Mouse (Mus musculus) kidney, adult 18-20 months (tissue): ENCODE measurements around the gene Bad.
A peak's percentile ranks its signal among the peaks of the same experiment; 100 is the strongest.

Experiments used
- DNase-seq: peaks from one replicate; pipeline ENCODE4 v3.0.0; 2021

The Bad gene

DNA sequence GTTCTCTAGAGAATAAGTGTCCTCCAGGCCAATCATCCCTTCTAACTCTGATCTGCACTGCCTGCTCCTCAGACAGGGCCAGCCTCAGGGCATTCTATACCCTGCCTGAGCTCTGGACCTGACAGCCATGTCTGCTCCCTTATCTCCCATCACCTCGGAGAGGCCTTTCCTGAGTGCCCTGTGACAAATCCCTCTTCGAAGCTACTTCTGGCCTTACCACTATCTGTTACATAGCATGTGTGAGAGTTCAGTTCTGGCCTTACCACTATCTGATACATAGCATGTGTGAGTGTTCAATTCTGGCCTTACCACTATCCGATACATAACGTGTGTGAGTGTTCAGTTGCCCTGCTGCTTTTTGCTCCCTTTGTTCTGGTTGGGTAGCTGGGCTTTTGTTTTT lies 26.4 kb upstream of the Bad start:
- no peak for DNase-seq

DNA sequence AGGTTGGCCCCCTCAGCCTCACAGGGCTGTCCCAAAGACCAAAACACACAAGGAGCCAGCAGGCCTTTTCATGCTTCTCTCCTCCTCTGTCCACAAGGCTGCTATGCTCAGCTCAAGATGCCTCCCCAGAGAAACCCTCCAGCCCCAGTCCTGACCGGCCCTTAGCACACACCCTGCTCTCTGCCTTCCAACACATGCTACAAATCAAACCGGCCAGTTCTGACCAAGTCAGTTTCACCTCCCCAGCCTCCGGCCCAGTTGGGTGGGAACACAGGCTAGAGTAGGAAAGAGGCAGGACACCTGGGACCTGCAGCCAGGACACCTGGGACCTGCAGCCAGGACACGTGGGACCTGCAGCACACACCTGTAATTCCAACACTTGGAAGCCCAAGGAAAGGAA lies 25.2 kb upstream of the Bad start:
- DNase-seq: no peak

DNA sequence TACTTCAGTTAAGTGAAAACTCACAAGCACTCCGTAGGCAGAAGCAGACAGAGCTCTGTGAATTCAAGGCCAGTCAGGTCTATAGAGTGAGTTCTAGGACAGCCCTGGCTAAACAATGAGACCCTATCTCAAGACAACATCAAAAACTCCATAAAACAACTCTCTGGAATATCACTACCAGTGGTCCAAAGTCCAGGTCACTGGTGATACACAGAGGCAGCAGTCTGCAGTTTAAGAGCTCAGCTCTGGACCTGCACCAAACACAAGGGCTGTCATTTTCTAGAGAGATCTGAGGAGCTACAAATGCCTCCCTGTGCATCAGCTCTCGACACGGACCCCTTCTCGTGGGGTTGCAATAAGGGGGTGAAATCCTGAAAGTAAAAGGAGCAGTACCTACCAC lies 23.3 kb upstream of the Bad start:
- DNase-seq: no peak

DNA sequence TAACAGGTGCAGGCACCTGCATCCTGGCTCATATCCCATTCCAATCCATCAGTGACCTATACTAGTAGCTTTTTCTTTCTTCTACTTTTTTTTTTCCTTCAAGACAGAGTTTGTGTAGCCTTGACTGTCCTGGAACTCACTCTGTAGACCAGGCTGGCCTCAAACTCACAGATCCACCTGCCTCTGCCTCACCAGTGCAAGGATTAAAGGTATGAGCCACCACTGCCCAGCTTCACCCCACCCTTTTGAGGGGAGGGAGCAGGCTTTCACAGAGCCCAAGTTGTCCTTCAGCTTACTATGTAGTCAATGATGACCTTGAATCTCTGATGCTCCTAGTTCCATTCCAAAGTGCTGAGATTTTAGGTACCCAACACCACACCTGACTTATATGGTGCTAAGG lies 22.2 kb upstream of the Bad start:
- no peak for DNase-seq

DNA sequence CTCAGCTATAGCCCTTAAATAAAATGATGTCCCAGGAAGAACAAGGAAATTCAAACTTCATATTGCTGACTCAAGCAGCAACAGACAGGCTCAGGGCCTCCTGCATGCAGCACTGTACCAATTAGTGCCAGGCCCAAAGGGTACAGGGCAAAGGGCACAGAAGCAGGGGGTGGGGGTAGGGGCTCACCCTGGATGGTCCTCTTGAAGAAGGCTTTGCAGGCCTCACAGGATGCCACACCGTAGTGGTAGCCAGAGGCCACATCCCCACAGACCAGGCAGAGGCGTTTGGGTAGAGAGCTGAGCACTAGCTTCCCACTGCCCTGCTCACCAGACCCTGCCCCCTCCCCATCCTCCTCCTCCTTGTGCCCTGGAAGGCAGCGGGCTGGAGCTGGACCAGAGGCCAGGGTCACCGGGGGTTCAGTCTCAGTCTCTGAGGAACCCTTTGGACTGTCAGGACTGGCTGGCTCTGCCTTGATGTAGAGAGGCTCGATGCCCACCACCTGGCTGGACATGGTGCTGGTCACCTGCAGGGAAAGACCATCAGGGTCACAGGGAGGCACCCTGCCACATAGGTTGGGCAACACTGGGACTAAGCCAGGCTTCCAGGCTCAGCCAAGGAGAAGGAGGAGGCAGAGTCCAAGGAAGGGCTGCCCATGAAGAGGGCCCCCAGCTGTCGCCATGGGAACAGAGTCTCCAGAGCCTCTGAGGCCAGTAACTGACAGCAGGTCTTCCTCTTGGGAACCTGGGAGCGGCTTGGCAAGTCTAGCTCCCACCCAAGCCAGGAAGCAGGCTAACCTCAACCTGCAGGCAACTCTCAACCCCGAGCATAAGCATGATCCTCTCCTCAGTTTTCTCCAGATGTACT lies 21.6 kb upstream of the Bad start:
- peak; percentile 75 for DNase-seq

DNA sequence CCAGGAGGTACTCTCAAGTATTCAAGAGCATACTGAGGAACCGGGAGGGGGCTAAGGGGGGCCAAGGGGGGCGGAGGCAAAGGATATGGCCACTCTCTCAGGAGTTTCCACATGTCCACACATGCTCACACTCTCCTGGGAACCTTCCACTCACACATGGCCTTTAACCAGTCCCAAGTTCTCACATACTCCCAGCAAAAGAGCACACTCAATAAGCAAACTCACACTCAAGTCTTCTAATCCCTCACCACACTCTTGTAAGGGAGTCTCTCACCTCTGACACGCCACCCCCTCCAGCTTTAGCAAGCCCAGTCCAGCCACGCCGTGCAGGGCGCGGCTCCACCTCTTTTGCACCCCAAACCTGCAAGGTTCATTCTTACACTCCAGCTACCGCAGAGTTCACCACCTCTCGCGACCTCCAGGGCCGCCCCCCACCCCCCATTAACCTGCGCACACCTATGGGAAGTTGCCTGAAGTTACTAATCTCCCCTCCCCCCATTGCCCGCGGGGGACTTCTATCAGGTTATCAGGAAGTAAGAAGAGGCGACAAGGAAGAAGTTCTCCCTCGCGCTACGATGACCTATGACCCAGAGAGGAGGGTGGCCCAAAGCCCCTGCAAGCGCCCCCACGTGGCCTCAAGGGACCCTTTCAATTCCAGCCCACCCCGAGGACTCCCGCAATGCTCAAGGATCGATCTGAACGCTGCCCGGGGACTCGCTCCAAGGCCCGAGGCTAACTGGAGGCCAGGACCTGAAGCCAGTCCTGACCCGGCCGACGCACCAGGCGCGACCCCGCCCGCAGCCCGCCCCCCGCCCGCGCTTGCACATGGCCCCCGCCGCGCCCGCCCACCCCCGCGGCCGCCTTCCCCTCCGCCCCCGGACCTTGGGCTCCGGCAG lies 20.7 kb upstream of the Bad start:
- no peak for DNase-seq

DNA sequence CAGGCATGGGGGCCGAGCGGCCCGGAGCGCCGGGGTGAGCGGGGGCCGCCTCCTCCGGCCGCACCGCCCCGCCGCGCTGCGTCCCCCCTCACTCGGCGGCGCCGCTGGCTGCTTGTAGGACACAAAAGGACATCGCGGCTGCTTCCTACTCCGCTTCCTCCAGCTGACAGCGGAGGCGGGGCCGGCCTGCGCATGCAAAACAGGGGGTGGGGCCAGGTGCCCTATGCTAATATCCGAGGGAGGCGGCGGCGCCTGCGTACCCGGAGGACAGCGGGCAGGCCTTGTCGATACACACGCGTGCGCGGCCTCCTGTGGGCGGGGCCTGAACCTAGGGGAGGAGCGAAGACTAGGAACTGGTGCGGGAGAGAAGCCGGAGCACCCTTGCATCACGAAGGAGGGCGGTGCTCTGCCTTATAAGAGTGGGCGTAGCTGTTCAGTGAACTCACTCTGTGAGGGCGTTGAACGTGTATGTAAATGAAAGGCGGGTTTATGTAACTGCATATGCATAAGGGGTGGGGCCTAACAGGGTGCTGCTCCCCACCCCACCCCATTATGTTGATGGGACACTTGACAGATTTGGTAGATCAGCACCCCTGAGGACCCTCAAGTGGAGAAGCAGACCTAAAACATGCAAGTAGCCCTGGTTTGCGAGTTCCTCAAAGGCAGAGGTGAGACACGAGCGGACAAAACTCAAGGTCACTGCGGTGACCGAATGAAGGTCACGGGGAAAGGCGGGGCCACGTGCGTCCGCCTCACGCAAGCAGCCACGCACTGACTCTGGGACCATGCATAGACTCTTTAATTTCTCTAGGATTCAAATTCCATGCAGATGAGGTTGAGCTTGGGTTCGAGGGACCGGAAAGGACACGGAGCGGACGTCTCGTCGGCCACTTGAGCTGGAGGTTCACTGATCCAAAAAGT lies 19.8 kb upstream of the Bad start, which contains the start of gene Esrra:
Gene Esrra (minus strand): TSS at position 167 of the 921 bp plus-strand sequence.
- peak; percentile 100 for DNase-seq

DNA sequence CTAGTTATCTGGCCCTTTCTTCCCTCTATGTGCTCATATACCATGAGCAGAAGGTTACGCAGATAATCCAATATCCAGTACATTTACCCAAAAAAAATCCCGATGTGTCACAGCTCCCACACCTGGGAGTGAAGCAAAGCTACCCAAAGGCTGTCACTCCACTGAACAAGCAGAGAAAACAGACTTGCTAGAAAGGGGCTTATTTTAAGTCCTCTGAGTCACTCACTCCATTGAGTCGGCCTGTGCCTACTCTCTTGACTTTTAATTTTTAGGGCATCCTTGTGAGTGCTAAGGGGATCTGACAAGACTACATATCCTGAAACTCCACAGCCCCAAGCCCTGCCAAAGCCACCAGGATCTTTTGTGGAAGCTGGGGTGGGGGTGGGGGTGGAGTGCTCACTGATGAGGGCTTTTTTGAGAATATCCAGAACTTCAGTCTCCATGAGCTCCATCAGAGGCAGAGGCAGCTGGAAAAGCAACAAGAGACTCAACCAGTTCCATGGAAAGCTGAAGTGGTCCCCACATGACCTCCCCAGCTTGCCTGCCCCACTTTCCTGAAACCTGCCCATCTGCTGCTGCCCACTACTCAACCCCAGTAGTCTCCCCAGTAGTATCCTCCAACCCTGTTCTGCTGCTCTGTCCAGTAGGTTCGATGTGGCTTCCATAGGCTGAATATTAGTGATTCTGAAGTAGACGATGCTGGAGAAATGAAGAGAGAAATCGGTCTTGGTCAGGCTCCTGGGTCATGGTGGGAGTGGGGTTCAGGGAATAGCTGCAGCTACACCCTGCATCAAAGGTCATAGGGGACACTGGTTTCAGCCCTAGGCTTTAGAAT lies 18.5 kb upstream of the Bad start:
- no peak for DNase-seq

DNA sequence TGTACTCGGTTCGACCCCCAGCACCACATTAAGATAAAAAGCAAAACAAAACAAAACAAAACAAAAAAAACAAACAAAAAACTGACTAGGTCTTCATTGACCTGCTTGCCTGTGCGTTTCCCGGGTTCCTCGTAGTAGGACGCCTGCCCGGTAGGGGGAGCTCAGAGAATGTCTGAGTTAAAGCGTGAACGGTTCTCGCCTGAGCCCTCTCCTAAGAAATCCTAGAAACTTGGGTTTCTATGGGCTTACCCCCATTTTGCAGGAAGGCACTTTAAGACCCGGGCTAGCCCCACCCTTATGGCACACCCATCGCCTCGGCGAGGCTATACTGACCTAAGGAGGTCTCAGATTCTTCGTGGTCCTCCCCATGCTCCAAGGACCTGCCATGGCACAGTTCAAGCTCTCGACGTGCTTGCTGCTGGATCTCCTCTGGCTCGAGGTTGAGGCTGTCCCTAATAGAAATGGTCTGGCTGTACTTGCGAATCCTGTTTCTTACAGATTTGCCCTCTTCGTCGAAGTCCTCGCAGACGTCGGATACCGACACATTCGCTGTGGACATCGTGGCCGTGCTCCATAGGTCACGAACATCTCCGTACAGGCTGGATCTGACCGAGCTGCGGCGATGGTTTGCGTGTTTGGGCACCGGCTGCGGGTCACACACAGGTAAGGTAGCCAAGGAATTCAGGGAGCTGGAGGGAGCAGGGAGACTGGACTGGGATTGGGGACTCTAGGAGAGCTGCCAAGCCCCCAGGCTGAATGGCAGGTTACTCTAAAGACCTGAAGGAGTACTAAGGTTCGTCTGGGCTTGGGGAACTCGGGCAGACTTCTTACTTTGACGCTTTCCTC lies 17.0 kb upstream of the Bad start:
- DNase-seq: peak; percentile 93

DNA sequence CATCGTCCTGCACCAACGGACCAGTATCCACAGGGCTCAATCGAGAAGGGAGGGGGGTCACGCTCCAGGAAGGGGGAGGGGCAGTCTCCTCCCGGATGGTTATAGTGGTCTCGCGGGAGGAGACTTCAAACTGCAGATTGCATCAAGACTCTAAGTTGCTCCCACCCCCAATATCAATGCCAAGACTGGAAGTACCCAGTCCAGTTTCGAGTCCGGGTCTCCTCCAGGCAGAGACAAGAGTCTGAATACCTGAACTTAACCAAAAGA lies 16.4 kb upstream of the Bad start, which contains the start of gene Catsperz:
Gene Catsperz (minus strand): TSS at position 74 of the 267 bp plus-strand sequence.
- no peak for DNase-seq

DNA sequence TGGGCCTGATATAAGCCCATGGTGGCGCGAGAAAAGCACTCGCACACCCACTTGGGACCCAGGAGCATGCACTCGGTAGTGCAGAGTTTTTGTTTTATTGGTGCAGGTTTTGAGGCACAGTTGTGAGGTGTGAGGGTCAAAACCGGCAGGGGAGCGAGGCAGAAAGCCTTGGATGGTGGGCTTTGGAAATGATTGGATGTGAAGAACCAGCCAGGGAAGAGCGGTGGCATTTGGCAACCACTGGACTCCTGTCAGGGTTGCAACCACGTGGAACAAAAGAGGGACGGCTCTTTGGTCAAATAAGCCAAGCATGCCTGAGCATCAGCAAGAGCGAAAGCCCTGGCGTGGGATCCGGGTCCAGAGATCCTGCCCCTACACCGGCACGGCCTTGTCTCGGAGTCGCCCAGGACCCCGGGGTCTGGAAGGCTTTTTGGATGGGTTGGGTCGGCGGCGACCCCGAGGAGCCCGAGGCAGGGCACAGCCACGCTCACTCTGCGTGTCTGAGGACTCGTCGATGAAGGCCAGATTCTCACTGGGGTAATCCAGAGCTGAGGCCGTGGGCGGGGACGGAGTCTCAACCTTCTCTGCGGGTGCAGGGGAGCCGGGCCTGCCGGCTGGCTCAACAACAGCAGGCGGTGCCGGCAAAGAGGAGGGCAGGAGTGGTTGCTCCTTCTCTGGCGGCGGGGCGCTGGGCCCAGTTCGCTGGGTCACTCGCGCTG lies 15.9 kb upstream of the Bad start:
- DNase-seq: no peak

DNA sequence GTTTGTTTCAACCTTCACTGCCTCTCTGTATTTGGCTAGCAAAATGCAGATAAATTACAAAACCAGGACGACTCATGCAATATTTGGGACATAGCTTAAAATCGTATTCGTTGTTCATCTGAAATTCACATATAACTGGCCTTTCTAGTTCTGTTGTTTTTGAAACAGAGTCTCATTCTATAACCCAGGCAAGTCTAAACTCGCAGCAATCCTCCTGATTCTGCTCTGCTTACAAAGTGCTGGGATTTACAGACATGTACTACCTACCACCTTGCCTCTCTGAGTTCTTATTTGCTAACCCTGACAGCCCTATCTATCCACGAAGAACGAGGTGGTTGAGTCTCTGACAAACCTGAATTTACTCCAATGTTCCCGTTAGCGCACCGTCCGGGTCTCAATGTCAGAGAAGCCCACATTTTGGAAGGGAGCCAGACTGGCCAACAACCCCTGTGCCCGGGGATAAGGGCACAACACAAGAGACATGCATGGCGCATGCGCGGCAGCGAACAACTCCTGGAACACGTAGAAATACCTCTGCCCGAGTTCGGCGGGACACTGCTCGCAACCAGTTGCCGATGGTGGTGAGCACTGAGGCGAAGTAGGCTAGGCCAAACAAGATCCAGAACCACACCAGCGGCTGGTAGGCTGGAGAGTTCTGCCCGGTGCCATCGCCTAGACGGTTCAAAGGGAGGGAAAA lies 15.0 kb upstream of the Bad start:
- DNase-seq: peak; percentile 63

DNA sequence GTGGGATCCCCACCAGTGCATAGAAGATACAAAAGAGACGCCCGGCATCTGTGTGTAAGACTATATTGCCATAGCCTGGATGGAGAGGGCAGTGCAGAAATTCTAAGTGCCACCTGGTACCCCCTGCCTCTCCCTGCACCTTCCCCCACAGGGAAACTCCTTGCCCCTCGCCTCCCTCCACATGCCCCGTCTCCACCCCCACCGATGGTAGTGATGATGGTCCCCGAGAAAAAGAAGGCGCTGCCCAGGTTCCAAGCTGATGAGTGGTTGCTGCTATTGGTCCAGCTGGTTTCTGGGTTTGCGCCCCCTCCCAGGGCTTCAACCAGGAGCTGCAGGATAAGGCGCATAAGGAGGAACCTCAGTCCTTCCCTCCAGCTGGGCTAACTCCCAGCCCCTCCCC lies 13.6 kb upstream of the Bad start:
- no peak for DNase-seq

DNA sequence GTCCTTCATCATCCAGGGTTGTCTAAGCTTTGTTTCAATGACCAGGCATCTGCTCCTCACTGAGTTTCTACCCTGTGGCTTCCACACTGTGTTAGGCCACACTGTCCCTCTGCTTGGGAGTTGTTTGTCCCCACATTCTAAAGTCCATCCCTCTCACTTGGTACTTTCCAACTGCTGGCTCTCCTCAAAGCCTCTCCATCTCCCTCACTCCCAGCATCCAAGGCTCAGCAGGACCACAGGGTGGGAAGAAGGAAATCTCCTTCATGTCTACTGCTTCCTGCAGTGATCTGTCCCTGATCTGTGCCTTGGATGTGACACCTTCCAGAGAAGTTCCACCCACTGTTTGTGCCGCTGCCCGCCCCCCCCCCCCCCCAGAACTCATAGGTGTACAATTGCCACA lies 10.7 kb upstream of the Bad start:
- no peak for DNase-seq

DNA sequence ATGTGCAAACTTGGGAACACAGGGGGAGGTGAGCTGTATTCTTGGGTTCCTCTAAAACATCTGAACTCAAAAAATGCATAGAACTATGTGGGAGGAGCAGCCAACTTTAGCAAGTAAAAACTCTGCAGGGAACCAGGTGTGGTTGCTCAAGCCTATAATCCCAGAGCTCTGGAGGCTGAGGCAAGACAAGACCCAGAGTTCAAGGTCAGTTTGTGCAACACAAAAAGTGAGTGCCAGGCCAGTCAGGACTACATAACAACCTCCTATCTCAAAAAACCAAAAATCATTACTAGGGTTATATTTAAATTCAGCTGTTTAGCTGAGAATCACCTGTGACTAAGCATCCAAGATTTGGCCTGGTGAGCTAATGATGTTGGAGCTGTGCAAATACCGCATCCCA lies 9.6 kb upstream of the Bad start:
- DNase-seq: no peak

DNA sequence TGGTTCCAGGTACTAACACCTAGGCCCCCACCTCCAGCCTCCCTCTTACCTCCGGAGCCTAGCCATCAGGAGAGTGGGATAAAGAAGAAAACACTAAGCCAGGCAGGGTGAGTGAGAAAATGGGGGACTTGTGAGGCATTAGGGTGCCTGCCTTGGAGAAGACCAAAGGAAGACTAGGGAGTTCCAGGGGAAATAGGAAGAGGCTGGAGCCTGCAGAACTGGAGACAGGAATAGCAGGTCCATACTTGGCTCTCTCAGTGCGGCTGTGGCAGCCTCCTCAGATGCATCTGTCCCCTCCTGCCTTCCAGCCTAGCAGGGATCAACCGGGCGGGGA lies 8.6 kb upstream of the Bad start:
- DNase-seq: no peak

DNA sequence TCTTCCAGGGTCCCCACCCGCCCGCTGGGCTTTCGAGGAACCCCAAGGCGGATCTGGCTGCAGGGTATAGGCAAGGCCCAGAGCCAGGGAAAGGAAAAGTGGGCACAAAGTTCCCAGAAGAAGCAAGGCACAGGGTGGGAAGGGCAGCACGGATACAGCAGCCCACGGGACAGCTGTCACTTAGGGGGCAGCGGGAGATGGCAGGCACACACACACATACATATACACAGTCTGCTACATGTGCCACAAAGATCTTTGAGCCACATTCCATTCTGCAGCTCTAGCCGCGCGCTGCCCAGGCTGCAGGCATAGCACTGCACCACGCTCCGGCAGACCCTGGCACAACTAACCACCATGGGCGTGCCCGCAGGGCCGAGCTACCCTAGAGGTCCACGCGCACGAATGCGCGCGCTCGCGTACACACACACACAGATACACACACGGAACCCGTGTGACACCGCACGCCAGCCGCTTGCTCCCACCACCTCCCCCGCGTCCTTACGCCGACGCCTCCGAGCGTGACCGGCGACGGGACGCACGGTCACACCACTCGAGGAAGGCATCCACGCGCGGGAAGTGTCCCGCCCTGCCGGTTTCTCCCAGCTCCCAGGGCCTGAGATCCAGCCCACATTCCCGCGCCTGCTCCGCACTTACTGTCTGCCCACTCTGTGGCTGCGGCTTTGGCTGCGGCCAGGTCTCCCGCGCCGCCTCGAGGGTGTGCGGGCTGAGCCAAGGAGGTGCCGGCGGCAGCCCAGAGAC lies 8.0 kb upstream of the Bad start:
- peak; percentile 44 for DNase-seq

DNA sequence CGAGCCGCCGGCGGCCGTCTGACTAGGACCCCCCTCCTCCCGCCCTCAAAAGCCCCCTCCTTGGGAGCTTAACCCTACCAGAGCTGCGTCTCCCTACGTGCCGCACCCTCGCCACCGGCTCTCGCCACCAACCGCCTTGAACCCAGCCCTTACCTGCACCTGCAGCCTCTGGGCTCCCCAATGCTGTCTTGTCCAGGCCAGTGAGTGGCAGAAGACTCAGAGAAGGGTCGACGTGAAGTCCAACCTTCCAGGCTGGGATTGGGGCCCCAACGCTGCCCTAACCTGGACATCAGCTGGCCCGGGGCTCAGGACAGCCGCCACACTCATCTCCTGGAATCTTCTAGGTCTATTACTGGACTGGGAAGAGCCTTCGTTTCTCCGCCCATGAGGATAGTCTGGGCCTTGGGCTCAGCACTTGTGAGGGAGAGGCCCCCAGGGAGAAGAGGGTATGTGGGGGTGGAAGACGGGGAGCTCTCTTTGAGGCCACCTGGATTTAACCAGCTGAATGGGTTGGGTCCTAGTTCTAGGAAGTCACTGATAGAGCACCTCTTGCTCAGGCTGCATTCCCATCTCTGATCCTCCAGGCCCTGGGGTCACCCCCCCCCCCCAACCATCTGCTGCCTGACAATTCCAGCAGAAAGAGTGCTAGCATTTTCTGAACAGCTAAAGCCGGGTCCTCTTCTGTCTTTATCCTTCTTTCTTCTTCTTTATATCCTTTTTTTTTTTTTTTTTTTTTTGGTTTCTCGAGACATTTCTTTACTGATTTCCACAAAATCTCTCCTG lies 7.3 kb upstream of the Bad start, which contains the start of gene Kcnk4:
Gene Kcnk4 (minus strand): TSS at position 321 of the 783 bp plus-strand sequence.
- no peak for DNase-seq
